Mouse (Mus musculus): ENCODE data around the gene Mss51. TPM values are rescaled to one million over a fixed set of nuclear protein-coding genes. Genes with fewer than 3 reads are reported as not detected.
A peak's percentile ranks its signal among the peaks of the same experiment; 100 is the strongest.

The Mss51 gene
- polyA plus RNA-seq, 1 experiment from 2014 or later, result 1.1 TPM

DNA sequence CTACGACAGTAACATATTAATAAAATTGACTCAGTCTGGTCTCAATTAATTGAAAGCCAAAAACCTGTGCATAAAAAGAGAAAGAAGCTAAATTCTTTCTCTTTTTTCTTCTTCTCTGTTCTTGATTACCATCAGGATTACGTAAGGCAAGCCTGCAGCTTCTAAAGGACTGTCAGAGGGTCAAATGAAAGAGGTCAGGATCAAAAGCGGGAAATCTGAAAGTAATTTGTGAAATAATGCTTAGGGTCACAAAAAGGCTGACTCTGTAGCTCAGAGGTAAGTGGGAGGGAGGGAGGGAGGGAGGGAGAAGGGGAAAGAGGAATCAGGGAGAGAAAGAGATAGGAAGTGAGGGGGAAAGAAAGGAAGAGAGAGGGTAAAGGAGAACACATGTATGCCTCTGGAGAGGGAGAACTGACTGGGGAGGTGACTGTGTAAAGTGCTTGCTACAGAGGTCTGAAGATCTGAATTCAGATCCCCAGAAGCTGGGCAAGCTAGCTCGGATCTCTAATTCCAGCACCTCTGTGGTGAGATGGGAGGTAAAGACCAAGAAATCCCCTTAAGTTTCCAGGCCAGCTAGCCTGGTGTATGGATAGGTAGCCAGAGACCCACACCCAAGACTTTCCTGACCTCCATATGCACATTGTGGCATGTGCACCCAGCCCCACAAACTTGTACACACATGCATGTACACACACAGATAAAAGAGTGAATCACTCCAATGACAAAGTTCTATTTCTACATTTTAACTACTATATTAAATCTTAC is 19.3 kb downstream of the Mss51 start:
- no peak for ATAC-seq (replicated peaks; ENCODE audit: low FRiP score)
- no peak overlapping the region for H3K4me3 ChIP-seq (ENCODE audit: low read depth, low read length)
- H3K4me2 ChIP-seq (ENCODE audit: low read depth, low read length, severe bottlenecking), result no peak overlapping the region
- H3K27me3 ChIP-seq (ENCODE audit: control insufficient read depth, insufficient read depth, low read length), result no peaks in the 10 kb centered on the region; the same call in 1 of the 2 replicates
- no peak overlapping the region for H3K9ac ChIP-seq (ENCODE audit: low read length)
- H3K36me3 ChIP-seq (ENCODE audit: control insufficient read depth, insufficient read depth, low read length), result no peaks in the 10 kb centered on the region
- no peak overlapping the region for H3K27ac ChIP-seq (ENCODE audit: low read depth, low read length)
- H3K4me1 ChIP-seq (replicated peaks; ENCODE audit: control insufficient read depth, insufficient read depth, low read length), result 0 out of 2 replicates have a peak, but pooled peaks cover 2% of the 10 kb centered on the region
- WGBS, result 40% methylated on average over 4 of the region's 4 CpGs
- H3K9me3 ChIP-seq (ENCODE audit: control insufficient read depth, low read length), result no peaks in the 10 kb centered on the region
- no peak for DNase-seq (ENCODE audit: low spot score)

- DNase-seq (ENCODE audit: low spot score) (no peak), ATAC-seq (replicated peaks; ENCODE audit: low FRiP score) (no peak)
- no peak overlapping the region for H3K4me3 ChIP-seq (ENCODE audit: low read depth, low read length)
- H3K27me3 ChIP-seq (ENCODE audit: control insufficient read depth, insufficient read depth, low read length), result no peaks in the 10 kb centered on the region
- H3K9me3 ChIP-seq (ENCODE audit: control insufficient read depth, low read length), result no peaks in the 10 kb centered on the region
- H3K27ac ChIP-seq (ENCODE audit: low read depth, low read length), result no peak overlapping the region
- H3K9ac ChIP-seq (ENCODE audit: low read length), result no peak overlapping the region
- 83% methylated on average over 14 of the region's 14 CpGs for WGBS
- H3K4me2 ChIP-seq (ENCODE audit: low read depth, low read length, severe bottlenecking), result no peak overlapping the region
- no peaks in the 10 kb centered on the region for H3K4me1 ChIP-seq (replicated peaks; ENCODE audit: control insufficient read depth, insufficient read depth, low read length)
- no peaks in the 10 kb centered on the region for H3K36me3 ChIP-seq (ENCODE audit: control insufficient read depth, insufficient read depth, low read length)
Observed at GRCm38 (mm10) chr14:20460216-20460615, 36.5 kb downstream of the Mss51 start.

DNA sequence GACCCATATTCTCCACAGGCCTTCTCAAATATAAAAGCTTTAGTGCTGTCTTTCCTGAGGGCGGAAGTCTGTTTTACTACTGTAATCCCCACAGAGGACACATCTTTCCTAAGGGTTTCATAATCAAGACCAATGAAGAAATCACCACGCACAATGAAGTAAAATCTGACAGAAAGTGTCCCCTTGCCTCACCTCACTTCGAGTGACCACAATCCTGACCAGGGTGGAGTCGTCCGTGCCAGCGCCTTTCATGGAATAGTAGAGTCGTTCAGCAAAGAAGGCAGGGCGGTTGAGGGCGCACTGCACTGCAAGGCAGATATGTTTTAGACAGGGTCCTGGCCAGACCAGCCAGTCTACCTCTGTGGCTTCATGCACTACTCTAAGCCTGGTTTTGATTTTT is 38.3 kb downstream of the Mss51 start:
- no peak overlapping the region for H3K4me2 ChIP-seq (ENCODE audit: low read depth, low read length, severe bottlenecking)
- no peak overlapping the region for H3K4me3 ChIP-seq (ENCODE audit: low read depth, low read length)
- no peak overlapping the region for H3K27ac ChIP-seq (ENCODE audit: low read depth, low read length)
- DNase-seq (ENCODE audit: low spot score), result no peak
- 92% methylated on average over 9 of the region's 9 CpGs for WGBS
- no peaks in the 10 kb centered on the region for H3K9me3 ChIP-seq (ENCODE audit: control insufficient read depth, low read length)
- H3K36me3 ChIP-seq (ENCODE audit: control insufficient read depth, insufficient read depth, low read length), result no peaks in the 10 kb centered on the region
- no peaks in the 10 kb centered on the region for H3K4me1 ChIP-seq (replicated peaks; ENCODE audit: control insufficient read depth, insufficient read depth, low read length)
- H3K9ac ChIP-seq (ENCODE audit: low read length), result no peak overlapping the region
- ATAC-seq (replicated peaks; ENCODE audit: low FRiP score), result no peak
- H3K27me3 ChIP-seq (ENCODE audit: control insufficient read depth, insufficient read depth, low read length), result no peaks in the 10 kb centered on the region

GRCm38 (mm10) chr14:20452929-20453328 is 43.8 kb downstream of the Mss51 start:
- Histone ChIP-seq H3K27ac (ENCODE audit: low read depth, low read length) (no peak overlapping the region), H3K9ac (ENCODE audit: low read length) (no peak overlapping the region), H3K4me2 (ENCODE audit: low read depth, low read length, severe bottlenecking) (no peak overlapping the region), H3K9me3 (ENCODE audit: control insufficient read depth, low read length) (no peaks in the 10 kb centered on the region), H3K4me3 (ENCODE audit: low read depth, low read length) (no peak overlapping the region), H3K27me3 (ENCODE audit: control insufficient read depth, insufficient read depth, low read length) (no peaks in the 10 kb centered on the region), H3K36me3 (ENCODE audit: control insufficient read depth, insufficient read depth, low read length) (no peaks in the 10 kb centered on the region), H3K4me1 (replicated peaks; ENCODE audit: control insufficient read depth, insufficient read depth, low read length) (no peaks in the 10 kb centered on the region)
- DNase-seq (ENCODE audit: low spot score) (no peak), ATAC-seq (replicated peaks; ENCODE audit: low FRiP score) (no peak)
- 93% methylated on average over 5 of the region's 5 CpGs for WGBS

GRCm38 (mm10) chr14:20451765-20452331 is 44.9 kb downstream of the Mss51 start, which contains the start of gene Cfap70:
TSS of gene Cfap70 (minus strand) at chr14:20452226.
- 4% methylated on average over 15 of the region's 15 CpGs for WGBS
- H3K27ac ChIP-seq (ENCODE audit: low read depth, low read length), result no peak within 1 kb of the TSS
- ATAC-seq (replicated peaks; ENCODE audit: low FRiP score), result peak; percentile 56

DNA sequence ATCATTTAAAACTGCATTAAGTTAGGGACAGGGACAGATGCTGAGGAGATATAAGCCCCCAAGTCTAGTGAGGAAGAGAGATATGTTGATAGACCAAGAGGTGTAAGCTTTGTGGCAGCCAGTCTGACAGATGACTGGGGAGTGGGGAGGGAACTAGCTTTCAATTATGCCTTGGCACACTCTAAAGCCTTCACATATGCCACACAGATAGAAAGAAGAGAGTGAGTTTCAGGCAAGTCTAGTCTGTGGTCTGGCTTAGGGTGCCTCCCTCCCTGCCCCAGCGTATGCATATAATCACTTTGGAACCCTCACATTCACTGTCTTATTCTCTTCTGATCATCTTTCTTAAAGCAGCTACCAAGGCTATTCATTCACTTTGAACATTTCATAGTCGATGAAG is 45.4 kb downstream of the Mss51 start:
- ATAC-seq (replicated peaks; ENCODE audit: low FRiP score) (no peak), DNase-seq (ENCODE audit: low spot score) (no peak)
- 17% methylated on average over 2 of the region's 2 CpGs for WGBS
- Histone ChIP-seq H3K4me1 (replicated peaks; ENCODE audit: control insufficient read depth, insufficient read depth, low read length) (no peaks in the 10 kb centered on the region), H3K4me2 (ENCODE audit: low read depth, low read length, severe bottlenecking) (peak overlapping the region; percentile 59), H3K9me3 (ENCODE audit: control insufficient read depth, low read length) (no peaks in the 10 kb centered on the region), H3K36me3 (ENCODE audit: control insufficient read depth, insufficient read depth, low read length) (no peaks in the 10 kb centered on the region), H3K27me3 (ENCODE audit: control insufficient read depth, insufficient read depth, low read length) (no peaks in the 10 kb centered on the region), H3K4me3 (ENCODE audit: low read depth, low read length) (peak overlapping the region; percentile 31; the same call in 1 of the 2 replicates), H3K9ac (ENCODE audit: low read length) (peak overlapping the region; percentile 39; the same call in 1 of the 2 replicates), H3K27ac (ENCODE audit: low read depth, low read length) (no peak overlapping the region)

More at GRCm38 (mm10) chr14:20451765-20452331, 44.9 kb downstream of the Mss51 start, which contains the start of gene Cfap70:
- Histone ChIP-seq H3K27me3 (ENCODE audit: control insufficient read depth, insufficient read depth, low read length) (no peaks in the 10 kb centered on the region), H3K9ac (ENCODE audit: low read length) (peak within 1 kb of the TSS; percentile 39), H3K4me1 (replicated peaks; ENCODE audit: control insufficient read depth, insufficient read depth, low read length) (no peaks in the 10 kb centered on the region), H3K4me2 (ENCODE audit: low read depth, low read length, severe bottlenecking) (peak within 1 kb of the TSS; percentile 59), H3K4me3 (ENCODE audit: low read depth, low read length) (peak within 1 kb of the TSS; percentile 31), H3K36me3 (ENCODE audit: control insufficient read depth, insufficient read depth, low read length) (no peaks in the 10 kb centered on the region), H3K9me3 (ENCODE audit: control insufficient read depth, low read length) (no peaks in the 10 kb centered on the region)
- DNase-seq (ENCODE audit: low spot score), result peak; percentile 71

DNA sequence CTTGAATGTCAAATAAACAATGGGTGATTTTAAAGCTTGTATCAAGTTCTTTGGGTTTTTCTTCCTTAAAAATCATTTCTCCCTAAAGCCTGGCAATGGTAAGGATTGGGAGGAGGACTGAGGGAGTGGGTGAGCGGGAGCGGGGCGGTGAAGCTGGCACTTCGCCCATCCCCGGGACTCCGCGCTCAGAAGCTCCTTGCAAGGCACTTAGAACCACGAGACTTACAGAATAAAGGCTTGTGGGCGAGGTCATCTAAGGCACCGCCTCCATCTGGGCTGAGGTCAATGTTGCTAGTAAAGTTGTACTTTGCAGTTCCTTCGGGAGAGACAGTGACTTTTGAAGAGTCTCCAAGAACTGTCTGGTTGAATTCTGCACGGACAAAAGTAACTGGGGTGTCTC is 49.5 kb downstream of the Mss51 start:
- Histone ChIP-seq H3K9ac (ENCODE audit: low read length) (no peak overlapping the region), H3K36me3 (ENCODE audit: control insufficient read depth, insufficient read depth, low read length) (no peaks in the 10 kb centered on the region), H3K4me2 (ENCODE audit: low read depth, low read length, severe bottlenecking) (no peak overlapping the region), H3K9me3 (ENCODE audit: control insufficient read depth, low read length) (no peaks in the 10 kb centered on the region), H3K4me3 (ENCODE audit: low read depth, low read length) (no peak overlapping the region), H3K27ac (ENCODE audit: low read depth, low read length) (no peak overlapping the region), H3K4me1 (replicated peaks; ENCODE audit: control insufficient read depth, insufficient read depth, low read length) (no peaks in the 10 kb centered on the region), H3K27me3 (ENCODE audit: control insufficient read depth, insufficient read depth, low read length) (no peaks in the 10 kb centered on the region)
- no peak for ATAC-seq (replicated peaks; ENCODE audit: low FRiP score)
- WGBS, result 71% methylated on average over 12 of the region's 12 CpGs
- DNase-seq (ENCODE audit: low spot score), result no peak

DNA sequence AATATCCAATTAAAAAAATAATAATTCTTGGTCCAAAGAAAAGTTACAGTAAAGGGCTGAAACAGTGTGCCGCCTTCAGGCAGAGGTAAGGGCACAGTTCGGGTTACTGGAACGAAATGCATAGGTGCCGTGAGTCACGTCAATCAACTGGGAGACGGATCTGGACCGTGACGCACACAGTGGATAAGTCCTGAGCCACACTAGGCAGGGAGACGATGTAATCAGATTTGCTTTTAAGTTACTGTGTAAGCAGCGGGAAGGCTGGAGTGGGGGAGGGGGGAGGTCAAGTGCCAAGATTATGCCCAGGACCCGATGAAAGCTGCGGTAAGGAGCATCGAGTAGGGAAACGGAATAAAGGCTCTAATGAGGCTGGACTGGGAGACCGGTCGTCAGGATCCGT is 54.4 kb downstream of the Mss51 start:
- 73% methylated on average over 17 of the region's 17 CpGs for WGBS
- ATAC-seq (replicated peaks; ENCODE audit: low FRiP score) (no peak), DNase-seq (ENCODE audit: low spot score) (no peak)

More for the DNA sequence above, 54.4 kb downstream of the Mss51 start:
- no peak overlapping the region for H3K4me2 ChIP-seq (ENCODE audit: low read depth, low read length, severe bottlenecking)
- no peaks in the 10 kb centered on the region for H3K36me3 ChIP-seq (ENCODE audit: control insufficient read depth, insufficient read depth, low read length)
- H3K9me3 ChIP-seq (ENCODE audit: control insufficient read depth, low read length), result no peaks in the 10 kb centered on the region
- no peaks in the 10 kb centered on the region for H3K27me3 ChIP-seq (ENCODE audit: control insufficient read depth, insufficient read depth, low read length)
- H3K9ac ChIP-seq (ENCODE audit: low read length), result no peak overlapping the region
- H3K27ac ChIP-seq (ENCODE audit: low read depth, low read length), result no peak overlapping the region
- no peak overlapping the region for H3K4me3 ChIP-seq (ENCODE audit: low read depth, low read length)
- no peaks in the 10 kb centered on the region for H3K4me1 ChIP-seq (replicated peaks; ENCODE audit: control insufficient read depth, insufficient read depth, low read length)
